15 mouse cellular contexts compared by ENCODE assay signal in the genomic region with DNA sequence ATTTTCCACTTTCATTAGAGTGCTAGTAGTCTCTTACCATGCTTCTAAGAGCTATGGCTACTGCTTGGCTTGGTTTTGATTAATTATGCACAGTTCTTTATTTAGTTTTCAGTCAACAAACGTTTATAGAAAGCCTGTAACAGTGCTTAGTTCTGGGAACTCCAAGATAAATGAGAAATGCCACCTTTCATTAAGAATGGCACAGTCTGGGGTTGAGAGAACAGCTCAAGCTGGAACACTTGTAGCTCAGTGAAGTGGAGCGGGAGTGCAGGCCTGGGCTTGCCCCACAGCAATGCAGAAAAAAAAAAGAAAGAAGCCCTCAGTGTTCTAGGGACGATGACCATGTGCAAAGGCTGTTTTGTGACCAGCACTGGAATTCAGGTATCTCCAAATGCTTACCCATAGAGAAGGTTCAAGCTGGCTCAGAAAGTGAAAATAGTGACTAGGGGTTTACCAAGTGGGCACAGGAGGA.
DNase-seq lines count a peak whose midpoint lies in the region; ATAC-seq lines count a peak whose summit lies in the region.
"Had no signal": no experiment of that assay in that cellular context is flagged by ENCODE, and none has a peak within 500 bp of the region (broad histone marks: within the 10 kb centered on the region; RNA-seq: fewer than 3 reads in every experiment).

No protein-coding gene starts in this region.

- H3K4me3 ChIP-seq in hindbrain, embryonic 10.5 days, result no peak overlapping the region
- no peak overlapping the region for H3K4me3 ChIP-seq in hindbrain, embryonic 11.5 days (ENCODE audit: low read depth, low read length)
- no peak overlapping the region for H3K4me3 ChIP-seq in midbrain, embryonic 10.5 days
- no peak overlapping the region for H3K4me3 ChIP-seq in midbrain, embryonic 15.5 days
- no peak overlapping the region for H3K4me3 ChIP-seq in stomach, embryonic 16.5 days (replicated peaks; ENCODE audit: low read length)
- H3K4me3 ChIP-seq in liver, embryonic 12.5 days, result no peak overlapping the region
- H3K4me3 ChIP-seq: liver, embryonic 15.5 days; neural tube, embryonic 15.5 days had no signal

- H3K4me1 ChIP-seq in hindbrain, embryonic 10.5 days (replicated peaks), result peaks cover 34% of the 10 kb centered on the region
- H3K4me1 ChIP-seq in hindbrain, embryonic 11.5 days (replicated peaks; ENCODE audit: control insufficient read depth, insufficient read depth, low read length), result peaks cover 2% of the 10 kb centered on the region; the same call in 1 of the 2 replicates
- peaks cover 30% of the 10 kb centered on the region for H3K4me1 ChIP-seq in midbrain, embryonic 10.5 days
- H3K4me1 ChIP-seq in midbrain, embryonic 15.5 days, result peaks cover 20% of the 10 kb centered on the region
- peaks cover 13% of the 10 kb centered on the region for H3K4me1 ChIP-seq in stomach, embryonic 16.5 days (ENCODE audit: control insufficient read depth, insufficient read depth, low read length)
- H3K4me1 ChIP-seq in liver, embryonic 12.5 days, result no peaks in the 10 kb centered on the region
- H3K4me1 ChIP-seq: liver, embryonic 15.5 days had no signal

- no peaks in the 10 kb centered on the region for H3K36me3 ChIP-seq in hindbrain, embryonic 10.5 days
- H3K36me3 ChIP-seq in hindbrain, embryonic 11.5 days (ENCODE audit: control insufficient read depth, insufficient read depth, low read length), result no peaks in the 10 kb centered on the region
- H3K36me3 ChIP-seq in midbrain, embryonic 10.5 days, result no peaks in the 10 kb centered on the region
- no peaks in the 10 kb centered on the region for H3K36me3 ChIP-seq in midbrain, embryonic 15.5 days (replicated peaks)
- no peaks in the 10 kb centered on the region for H3K36me3 ChIP-seq in stomach, embryonic 16.5 days (ENCODE audit: control insufficient read depth, insufficient read depth, low read length)
- no peaks in the 10 kb centered on the region for H3K36me3 ChIP-seq in liver, embryonic 12.5 days
- H3K36me3 ChIP-seq: G1E; liver, embryonic 15.5 days; neural tube, embryonic 15.5 days had no signal

- peak; percentile 10 for DNase-seq in cerebellum, adult 8-10 months
- DNase-seq in cerebellum, adult 18-20 months, result no peak
- DNase-seq in hindbrain, embryonic 10.5 days (ENCODE audit: low spot score), result no peak
- DNase-seq in hindbrain, embryonic 11.5 days (ENCODE audit: low spot score), result no peak
- no peak for DNase-seq in midbrain, embryonic 10.5 days (ENCODE audit: low spot score)
- DNase-seq: B cell, adult 2 months; midbrain, embryonic 14.5 days; thymus, postnatal 25 days had no signal

- no peak overlapping the region for H3K4me2 ChIP-seq in hindbrain, embryonic 11.5 days (replicated peaks; ENCODE audit: low read depth, low read length)
- H3K4me2 ChIP-seq in midbrain, embryonic 15.5 days, result no peak overlapping the region
- peak overlapping the region; percentile 16; the same call in 1 of the 2 replicates for H3K4me2 ChIP-seq in stomach, embryonic 16.5 days (ENCODE audit: low read depth, low read length)
- no peak overlapping the region for H3K4me2 ChIP-seq in liver, embryonic 12.5 days
- H3K4me2 ChIP-seq: liver, embryonic 15.5 days; neural tube, embryonic 15.5 days had no signal

- H3K27me3 ChIP-seq in hindbrain, embryonic 10.5 days (ENCODE audit: insufficient read depth, poor library complexity, severe bottlenecking), result no peaks in the 10 kb centered on the region
- H3K27me3 ChIP-seq in hindbrain, embryonic 11.5 days (ENCODE audit: control insufficient read depth, insufficient read depth, low read length), result no peaks in the 10 kb centered on the region
- no peaks in the 10 kb centered on the region for H3K27me3 ChIP-seq in midbrain, embryonic 10.5 days (ENCODE audit: low read depth, poor library complexity, severe bottlenecking)
- H3K27me3 ChIP-seq in midbrain, embryonic 15.5 days (replicated peaks), result no peaks in the 10 kb centered on the region
- no peaks in the 10 kb centered on the region for H3K27me3 ChIP-seq in stomach, embryonic 16.5 days (ENCODE audit: control insufficient read depth, insufficient read depth, low read length)
- no peaks in the 10 kb centered on the region for H3K27me3 ChIP-seq in liver, embryonic 12.5 days (replicated peaks)
- H3K27me3 ChIP-seq: liver, embryonic 15.5 days; neural tube, embryonic 15.5 days had no signal

- no peaks in the 10 kb centered on the region for H3K9me3 ChIP-seq in hindbrain, embryonic 10.5 days
- H3K9me3 ChIP-seq in hindbrain, embryonic 11.5 days (ENCODE audit: control insufficient read depth, low read length), result no peaks in the 10 kb centered on the region
- H3K9me3 ChIP-seq in midbrain, embryonic 10.5 days (replicated peaks), result no peaks in the 10 kb centered on the region
- H3K9me3 ChIP-seq in midbrain, embryonic 15.5 days, result no peaks in the 10 kb centered on the region
- H3K9me3 ChIP-seq in stomach, embryonic 16.5 days (replicated peaks; ENCODE audit: control insufficient read depth, low read length), result no peaks in the 10 kb centered on the region; the same call in 1 of the 2 replicates
- no peaks in the 10 kb centered on the region for H3K9me3 ChIP-seq in liver, embryonic 12.5 days (replicated peaks)
- H3K9me3 ChIP-seq: G1E; liver, embryonic 15.5 days; neural tube, embryonic 15.5 days had no signal

- peak overlapping the region; percentile 40; the same call in 1 of the 2 replicates for H3K27ac ChIP-seq in hindbrain, embryonic 10.5 days
- H3K27ac ChIP-seq in hindbrain, embryonic 11.5 days (ENCODE audit: low read depth, low read length), result no peak overlapping the region
- H3K27ac ChIP-seq in midbrain, embryonic 10.5 days (replicated peaks), result 0 out of 2 replicates have a peak overlapping the region, but pooled peaks have one; percentile 49
- no peak overlapping the region for H3K27ac ChIP-seq in midbrain, embryonic 15.5 days
- peak overlapping the region; percentile 46; the same call in 1 of the 2 replicates for H3K27ac ChIP-seq in stomach, embryonic 16.5 days (ENCODE audit: low read length)
- H3K27ac ChIP-seq in liver, embryonic 12.5 days, result no peak overlapping the region
- H3K27ac ChIP-seq: liver, embryonic 15.5 days; neural tube, embryonic 15.5 days had no signal

- no peak overlapping the region for H3K9ac ChIP-seq in hindbrain, embryonic 11.5 days (ENCODE audit: low read depth, low read length)
- no peak overlapping the region for H3K9ac ChIP-seq in midbrain, embryonic 15.5 days
- no peak overlapping the region for H3K9ac ChIP-seq in stomach, embryonic 16.5 days (ENCODE audit: low read length)
- H3K9ac ChIP-seq in liver, embryonic 12.5 days, result no peak overlapping the region
- H3K9ac ChIP-seq: liver, embryonic 15.5 days; neural tube, embryonic 15.5 days had no signal

- no peak for ATAC-seq in hindbrain, embryonic 11.5 days (ENCODE audit: low FRiP score)
- ATAC-seq in midbrain, embryonic 15.5 days (replicated peaks), result no peak
- ATAC-seq in stomach, embryonic 16.5 days (ENCODE audit: insufficient read depth, low FRiP score), result no peak
- ATAC-seq in liver, embryonic 12.5 days, result no peak
- ATAC-seq: intestine, postnatal 0 days had no signal

- WGBS in hindbrain, embryonic 10.5 days, result 78% methylated on average over 3 of the region's 3 CpGs
- WGBS in hindbrain, embryonic 11.5 days, result 80% methylated on average over 3 of the region's 3 CpGs
- 84% methylated on average over 3 of the region's 3 CpGs for WGBS in midbrain, embryonic 10.5 days
- 66% methylated on average over 3 of the region's 3 CpGs for WGBS in midbrain, embryonic 15.5 days
- 43% methylated on average over 3 of the region's 3 CpGs for WGBS in stomach, embryonic 16.5 days
- WGBS in liver, embryonic 12.5 days (ENCODE audit: insufficient replicate concordance), result 64% methylated on average over 3 of the region's 3 CpGs

Comparison
In these comparisons a context has a peak if more than half of its experiments do, and no peak if none do; other contexts are left out.
1. H3K27ac ChIP-seq: peak in hindbrain, embryonic 10.5 days (single experiment), midbrain, embryonic 10.5 days (single experiment) and stomach, embryonic 16.5 days (single experiment); none in hindbrain, embryonic 11.5 days (single experiment), midbrain, embryonic 15.5 days (single experiment) and liver, embryonic 12.5 days (single experiment).